Mouse (Mus musculus): ENCODE measurements at regions not wholly inside any gene's neighbourhood (a gene's known extent, or its start where the extent isn't known, plus 50 kb on each side); places are given as distances from the start of the nearest gene placed in this dataset. TPM values are rescaled to one million over a fixed set of nuclear protein-coding genes. Genes with fewer than 3 reads are reported as not detected.

- DNase-seq = no peak
- Histone ChIP-seq H3K27ac (no peak overlapping the region), H3K4me3 (no peak overlapping the region)
- no peak for TF ChIP-seq CTCF (IDR thresholded peaks at IDR 0.05)
- intact Hi-C loops (cut with DNase I) = no loop called here
These were observed 321.4 kb upstream of the Slitrk5 start for GRCm38 (mm10) chr14:111353518-111353917.

GRCm38 (mm10) chr14:111396803-111397202 lies 278.1 kb upstream of the Slitrk5 start:
- TF ChIP-seq CTCF (IDR thresholded peaks at IDR 0.05) = no peak
- H3K27ac ChIP-seq = no peak overlapping the region
- no peak for DNase-seq
- intact Hi-C loops (cut with DNase I) = no loop called here
- H3K4me3 ChIP-seq = no peak overlapping the region

- no peak for TF ChIP-seq CTCF (IDR thresholded peaks at IDR 0.05)
- Histone ChIP-seq H3K4me3 (no peak overlapping the region), H3K27ac (no peak overlapping the region)
- intact Hi-C loops (cut with DNase I) = no loop called here
- no peak for DNase-seq
These were observed 274.1 kb upstream of the Slitrk5 start for GRCm38 (mm10) chr14:111400809-111401208.

- H3K4me3 ChIP-seq = no peak overlapping the region
- H3K27ac ChIP-seq = no peak overlapping the region
- no peak for TF ChIP-seq CTCF (IDR thresholded peaks at IDR 0.05)
- intact Hi-C loops (cut with DNase I) = no loop called here
- no peak for DNase-seq
These were observed 272.4 kb upstream of the Slitrk5 start for GRCm38 (mm10) chr14:111402538-111402937.

- Histone ChIP-seq H3K4me3 (no peak overlapping the region), H3K27ac (no peak overlapping the region)
- intact Hi-C loops (cut with DNase I) = no loop called here
- TF ChIP-seq CTCF (IDR thresholded peaks at IDR 0.05) = no peak
- DNase-seq = no peak
These were observed 271.3 kb upstream of the Slitrk5 start for GRCm38 (mm10) chr14:111403555-111403954.

- no peak for DNase-seq
- TF ChIP-seq CTCF (IDR thresholded peaks at IDR 0.05) = no peak
- no peak overlapping the region for H3K4me3 ChIP-seq
- H3K27ac ChIP-seq = no peak overlapping the region
- intact Hi-C loops (cut with DNase I) = no loop called here
These were observed 261.4 kb upstream of the Slitrk5 start for GRCm38 (mm10) chr14:111413543-111413942.

- intact Hi-C loops (cut with DNase I) = no loop called here
- Histone ChIP-seq H3K27ac (no peak overlapping the region), H3K4me3 (no peak overlapping the region)
- TF ChIP-seq CTCF (IDR thresholded peaks at IDR 0.05) = no peak
- DNase-seq = no peak
These were observed 256.4 kb upstream of the Slitrk5 start for GRCm38 (mm10) chr14:111418531-111418930.

GRCm38 (mm10) chr14:111429101-111429857 lies 245.6 kb upstream of the Slitrk5 start:
- TF ChIP-seq CTCF (IDR thresholded peaks at IDR 0.05) = no peak
- intact Hi-C loops (cut with DNase I) = no loop called here
- Histone ChIP-seq H3K27ac (no peak overlapping the region), H3K4me3 (no peak overlapping the region)
- no peak for DNase-seq

Small RNA genes lying in the stretch of these regions (microRNA-seq; reads per million reads assigned to microRNA genes)
- not detected for gene Gm22802

All from gastrocnemius, adult 2 months (tissue).